Mouse (Mus musculus) G1E-ER4 (cell line): ENCODE results near the gene Tbx4. TPM values are rescaled to one million over a fixed set of nuclear protein-coding genes. Genes with fewer than 3 reads are reported as not detected.

Experiments used
- GATA1 ChIP-seq: IDR thresholded peaks from one replicate; pipeline ENCODE4 v1.8.0; 2012; ENCODE audit warnings: low read length, inconsistent platforms
- polyA plus RNA-seq: library from polyadenylated mRNA; stranded (reverse); fragments of >175 nt; gene quantifications from 2 replicates; pipeline ENCODE4 v1.2.3, GENCODE M21; 2012

The Tbx4 gene
- polyA plus RNA-seq, 1 experiment = not detected

GRCm38 (mm10) chr11:85889730-85890562 is 3.7 kb downstream of the Tbx4 start:
- TF ChIP-seq GATA1 = no peak

GRCm38 (mm10) chr11:85890563-85890845 is 4.3 kb downstream of the Tbx4 start:
- TF ChIP-seq GATA1 = no peak

DNA sequence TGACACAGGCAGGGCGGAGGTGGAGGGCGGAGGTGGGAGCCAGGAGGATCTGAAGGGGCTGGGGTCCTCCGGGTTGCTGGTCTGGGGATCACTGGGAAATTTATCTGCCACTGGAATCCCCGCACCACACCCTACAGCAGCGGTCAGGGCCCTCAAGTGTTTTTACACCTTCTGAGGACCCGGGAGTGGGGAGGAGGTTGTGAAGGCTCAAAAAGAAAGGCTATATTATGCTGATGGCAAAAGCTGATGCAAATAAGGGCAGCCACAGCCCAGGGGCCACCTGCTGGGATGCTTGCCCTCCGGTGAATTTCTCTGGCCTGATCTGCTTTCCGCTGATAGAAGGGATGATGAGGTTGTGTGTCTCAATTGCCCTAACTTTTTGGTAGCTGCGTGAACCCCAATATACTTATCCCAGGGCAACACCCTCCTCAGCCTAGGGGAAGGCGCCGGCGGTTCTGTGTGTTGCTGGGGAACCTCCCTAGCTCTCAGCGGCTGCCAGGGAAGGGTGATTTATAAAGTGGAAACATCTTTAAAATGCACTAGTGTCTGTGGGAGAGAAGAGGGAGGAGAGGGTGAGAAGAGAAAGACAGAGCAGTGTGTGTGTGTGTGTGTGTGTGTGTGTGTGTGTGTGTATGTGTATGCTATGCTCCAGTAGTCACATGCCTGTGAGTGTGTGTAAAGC is 4.9 kb downstream of the Tbx4 start:
- TF ChIP-seq GATA1 = no peak

GRCm38 (mm10) chr11:85891692-85892040 is 5.4 kb downstream of the Tbx4 start:
- TF ChIP-seq GATA1 = no peak

DNA sequence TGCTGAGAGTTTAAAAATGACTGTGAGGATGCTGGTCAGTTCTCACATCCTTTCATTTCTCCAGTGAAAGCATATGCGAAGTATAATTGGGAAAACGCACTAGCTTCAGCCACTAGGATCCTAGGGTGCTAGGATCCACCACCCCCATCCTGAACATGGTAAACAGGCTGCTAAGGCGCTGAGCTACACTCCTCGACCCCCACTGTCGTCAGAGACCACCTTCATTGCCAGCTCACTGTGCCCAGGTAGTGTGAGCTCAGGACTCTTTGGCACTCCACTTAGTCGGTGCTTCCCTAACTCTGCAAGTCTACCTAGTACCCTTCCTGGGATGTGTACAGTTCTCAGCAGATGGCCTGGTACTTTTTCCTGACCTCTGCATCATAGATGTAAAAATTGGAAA is 6.5 kb downstream of the Tbx4 start:
- TF ChIP-seq GATA1 = no peak

GRCm38 (mm10) chr11:85893400-85894135 is 7.3 kb downstream of the Tbx4 start:
- TF ChIP-seq GATA1 = no peak

DNA sequence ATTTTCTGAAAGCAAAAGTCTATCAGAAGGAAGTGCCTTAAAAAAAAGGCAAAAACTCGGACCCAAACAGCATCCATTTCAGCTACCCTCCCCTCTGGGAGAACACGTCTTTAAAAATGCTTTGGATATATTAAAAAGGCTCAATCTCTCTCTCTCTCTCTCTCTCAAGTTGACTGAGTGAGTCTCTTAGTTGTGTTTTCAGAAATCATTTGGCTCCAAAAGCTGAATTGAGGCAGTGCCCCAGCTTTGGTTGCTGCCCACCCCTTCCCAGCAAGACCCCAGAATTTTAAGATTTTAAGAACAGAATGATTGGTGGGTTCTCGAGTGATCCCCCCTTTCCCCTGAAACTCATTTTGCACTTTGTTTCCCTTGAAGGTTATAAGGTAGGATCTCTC is 7.9 kb downstream of the Tbx4 start:
- no peak for TF ChIP-seq GATA1

DNA sequence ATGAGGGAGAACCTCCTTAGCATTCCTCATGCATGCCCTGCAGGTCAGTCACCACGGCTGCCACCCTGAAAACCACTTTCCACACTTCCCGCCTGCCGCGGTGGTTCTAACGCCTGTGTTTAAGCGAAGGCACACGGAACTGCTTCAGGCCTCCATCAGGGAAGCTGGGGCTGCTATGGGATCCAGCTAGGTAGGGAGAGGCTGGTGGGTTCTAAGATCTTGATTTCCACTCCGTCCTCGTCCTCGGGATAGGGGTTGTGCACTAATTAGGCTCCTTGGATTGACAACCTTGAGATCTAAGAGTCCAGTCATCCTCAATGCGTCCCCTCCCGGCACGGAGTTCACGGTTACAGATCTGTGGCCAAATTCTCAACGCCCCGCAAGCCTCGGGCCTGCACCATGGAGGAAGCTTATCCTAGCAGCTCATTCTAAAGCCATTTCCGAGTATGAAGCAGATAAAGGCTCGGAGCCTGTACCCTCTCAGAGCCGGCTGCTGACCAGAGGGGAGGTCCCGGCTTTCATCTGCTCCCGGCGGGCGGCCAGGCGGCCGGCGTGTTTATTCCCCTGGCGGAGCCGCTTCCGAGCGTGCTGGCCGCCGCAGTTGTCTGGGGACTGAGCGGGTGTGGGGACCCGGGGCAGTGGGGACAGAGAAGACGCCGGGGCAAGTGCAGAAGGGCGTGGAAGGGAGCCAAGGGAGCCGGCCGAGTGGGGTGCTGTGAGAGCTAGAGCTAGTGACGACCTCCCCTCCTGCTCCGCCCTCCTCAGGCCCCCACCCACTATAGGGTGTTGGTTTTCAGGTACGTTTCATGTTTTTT is 8.7 kb downstream of the Tbx4 start:
- no peak for TF ChIP-seq GATA1

DNA sequence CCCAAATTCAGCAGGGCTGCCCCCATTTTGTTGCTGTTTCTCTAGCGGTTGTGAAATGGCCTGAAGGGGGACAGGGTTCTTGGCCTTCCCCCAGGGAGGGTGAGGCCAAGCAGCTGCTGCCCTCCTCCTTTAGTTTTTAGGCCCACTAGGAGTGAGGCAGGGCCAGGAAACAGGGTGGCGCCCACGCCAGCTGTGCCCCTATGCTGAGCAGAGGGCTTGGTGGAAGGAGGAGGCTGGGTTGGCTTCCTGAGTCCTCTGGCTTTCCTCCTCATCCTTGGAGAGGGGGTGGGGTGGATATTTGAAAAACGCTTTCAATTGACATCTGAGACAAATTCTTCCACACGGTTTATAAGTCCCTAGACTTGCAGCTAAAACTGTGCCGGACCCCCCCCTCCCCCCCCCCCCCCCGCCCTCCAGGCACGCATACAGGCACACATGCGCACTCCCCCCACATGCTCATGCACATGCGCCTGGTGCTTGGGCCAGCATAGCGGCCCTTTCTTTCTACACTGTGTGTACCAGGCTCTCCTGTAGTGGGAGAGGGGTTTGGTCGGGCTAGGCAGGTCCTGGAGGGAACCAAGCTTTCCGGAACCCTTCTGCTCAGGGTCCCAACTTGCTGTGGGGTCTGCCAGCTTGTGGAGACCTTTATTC is 10.2 kb downstream of the Tbx4 start:
- TF ChIP-seq GATA1 = no peak

GRCm38 (mm10) chr11:85900291-85900690 is 14.1 kb downstream of the Tbx4 start:
- no peak for TF ChIP-seq GATA1

- no peak for TF ChIP-seq GATA1
These were observed 23.3 kb downstream of the Tbx4 start for GRCm38 (mm10) chr11:85909514-85909913.

DNA sequence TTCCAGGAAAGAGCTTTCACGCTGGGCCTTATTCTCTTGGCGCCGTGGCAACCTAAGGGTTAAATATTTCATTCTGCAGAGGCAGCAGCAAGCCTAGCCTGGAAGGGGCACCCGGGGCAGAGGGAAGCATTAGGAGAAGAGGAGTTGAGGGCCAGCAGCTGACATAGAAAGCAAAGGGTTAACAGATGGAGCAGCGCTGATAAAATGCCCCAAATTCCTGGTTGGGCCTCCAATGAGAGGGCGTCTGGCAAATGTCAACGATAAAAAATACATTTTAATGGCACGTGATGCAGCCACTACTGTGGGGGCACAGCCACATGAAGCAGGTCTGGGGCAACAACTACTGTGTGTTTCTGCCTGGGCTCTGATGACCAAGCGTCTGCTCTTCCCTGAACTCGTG is 23.9 kb downstream of the Tbx4 start:
- TF ChIP-seq GATA1 = no peak

GRCm38 (mm10) chr11:85913506-85913905 is 27.3 kb downstream of the Tbx4 start:
- no peak for TF ChIP-seq GATA1

DNA sequence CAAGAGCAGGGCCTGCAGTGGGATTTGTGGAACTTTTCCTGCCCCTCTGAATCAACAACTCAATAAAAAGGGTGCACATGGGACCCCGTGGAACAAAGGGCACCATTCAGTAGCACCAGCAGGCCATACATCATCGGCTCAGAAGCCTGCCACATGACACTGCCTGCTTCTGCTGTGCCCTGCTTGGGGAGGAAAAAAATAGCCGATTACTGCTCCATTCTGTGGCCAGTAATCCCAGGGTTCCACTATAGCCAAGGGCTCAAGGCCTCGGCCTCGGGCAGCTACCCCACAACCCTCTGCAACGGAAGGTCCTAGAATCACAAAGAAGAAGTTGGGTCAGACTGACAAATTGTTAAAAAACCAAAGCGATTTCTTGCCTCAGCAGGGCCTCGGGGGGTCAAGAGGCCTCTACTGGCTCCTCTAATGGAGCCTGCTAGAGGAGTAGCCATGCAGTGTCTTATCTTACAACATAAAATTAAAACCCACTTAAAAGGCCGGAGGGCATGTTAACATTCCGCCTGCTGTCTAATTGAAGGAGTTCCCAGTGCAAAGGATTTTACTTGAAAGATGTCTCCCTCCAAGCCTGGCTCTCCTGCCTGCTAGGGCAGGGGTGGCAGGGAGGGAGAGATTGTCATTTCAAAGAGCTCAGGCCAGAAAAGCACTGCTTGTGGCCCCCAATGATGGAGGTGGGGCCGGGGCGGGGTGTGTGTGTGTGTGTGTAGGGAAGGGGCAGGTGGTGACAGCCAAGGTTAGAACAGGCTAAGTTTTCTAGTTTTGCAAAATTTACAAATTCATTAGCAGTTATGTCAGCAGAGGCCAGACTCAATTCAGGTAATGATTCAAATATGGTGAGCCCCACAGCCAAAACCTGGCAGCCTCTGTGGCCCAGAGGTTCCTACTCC is 31.1 kb downstream of the Tbx4 start:
- no peak for TF ChIP-seq GATA1
